Mouse (Mus musculus): Measurements from ENCODE around the gene Padi4.
A peak's percentile ranks its signal among the peaks of the same experiment; 100 is the strongest.

Gene Padi4

DNA sequence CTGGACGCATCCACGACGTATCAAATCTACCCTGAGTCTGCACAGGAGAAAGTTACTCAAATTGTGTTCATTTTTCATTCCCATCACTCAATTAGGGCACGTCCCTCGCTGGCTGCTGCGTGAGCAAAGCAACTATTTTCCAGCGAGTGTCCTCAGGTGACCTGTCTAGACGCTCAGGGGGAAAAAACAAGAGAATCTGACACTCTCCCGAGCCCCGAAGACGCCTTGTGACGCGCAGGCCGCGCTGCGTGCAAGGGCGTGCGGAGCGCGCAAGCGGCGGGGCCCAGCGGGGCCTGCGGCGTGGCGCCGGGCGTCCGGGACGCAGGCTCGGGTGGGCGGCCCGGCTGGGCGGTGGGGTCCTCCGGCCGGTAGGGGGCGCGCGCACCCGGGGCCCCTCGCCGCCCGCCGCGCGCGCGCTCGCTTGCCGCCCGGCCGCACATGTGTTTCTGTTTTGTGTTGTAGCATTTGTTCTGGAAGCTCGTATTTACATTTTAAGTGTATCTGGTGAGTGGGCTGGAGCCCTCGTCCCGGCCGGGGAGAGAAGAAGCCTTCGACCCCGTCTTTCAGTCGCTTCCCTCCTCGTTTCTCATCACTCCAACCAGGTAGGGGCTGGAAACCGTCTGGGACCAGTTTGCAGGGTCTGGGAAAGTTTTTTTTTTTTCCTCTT, 72.9 kb downstream of the Padi4 start:
- DNase-seq = peak; percentile 60 to 68

DNA sequence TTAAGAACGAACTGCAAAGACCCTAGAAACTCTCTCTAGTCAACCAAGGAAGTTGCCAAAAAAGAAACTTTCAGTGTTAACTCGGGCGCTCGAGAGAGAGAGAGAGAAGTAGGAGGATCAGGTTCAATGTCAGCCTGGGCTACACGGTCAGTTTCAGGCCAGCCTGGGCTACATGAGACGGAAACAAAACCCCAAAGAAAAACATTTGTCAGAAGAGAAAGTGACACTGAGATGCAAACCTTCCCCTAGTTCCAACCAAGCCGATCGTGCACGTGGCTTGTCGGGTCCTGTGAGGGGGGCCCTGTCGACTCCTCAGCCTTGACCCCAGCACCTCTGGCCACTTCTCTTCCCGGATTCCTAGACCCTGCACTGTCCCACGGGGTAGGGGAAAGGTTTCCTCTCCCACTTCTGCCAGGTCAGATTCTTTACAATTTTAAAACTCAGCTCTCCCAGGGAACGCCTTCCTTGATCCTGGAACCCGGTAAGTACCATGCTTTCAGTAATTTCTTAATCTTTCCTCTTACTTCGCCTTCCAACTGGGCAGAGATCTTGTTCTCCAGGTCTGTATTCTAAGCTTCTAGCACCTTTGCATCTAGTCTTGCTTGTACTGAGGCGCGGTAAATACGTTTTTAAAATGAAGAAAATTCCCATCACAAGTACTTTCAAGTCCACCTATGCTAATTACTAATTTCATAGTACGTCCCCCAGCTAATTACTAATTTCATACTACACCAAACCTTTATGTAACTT, 73.6 kb downstream of the Padi4 start, which contains the start of gene Rcc2:
Rcc2 (plus strand) TSS at position 273 of the 750 bp plus-strand sequence.
- DNase-seq = no peak

DNA sequence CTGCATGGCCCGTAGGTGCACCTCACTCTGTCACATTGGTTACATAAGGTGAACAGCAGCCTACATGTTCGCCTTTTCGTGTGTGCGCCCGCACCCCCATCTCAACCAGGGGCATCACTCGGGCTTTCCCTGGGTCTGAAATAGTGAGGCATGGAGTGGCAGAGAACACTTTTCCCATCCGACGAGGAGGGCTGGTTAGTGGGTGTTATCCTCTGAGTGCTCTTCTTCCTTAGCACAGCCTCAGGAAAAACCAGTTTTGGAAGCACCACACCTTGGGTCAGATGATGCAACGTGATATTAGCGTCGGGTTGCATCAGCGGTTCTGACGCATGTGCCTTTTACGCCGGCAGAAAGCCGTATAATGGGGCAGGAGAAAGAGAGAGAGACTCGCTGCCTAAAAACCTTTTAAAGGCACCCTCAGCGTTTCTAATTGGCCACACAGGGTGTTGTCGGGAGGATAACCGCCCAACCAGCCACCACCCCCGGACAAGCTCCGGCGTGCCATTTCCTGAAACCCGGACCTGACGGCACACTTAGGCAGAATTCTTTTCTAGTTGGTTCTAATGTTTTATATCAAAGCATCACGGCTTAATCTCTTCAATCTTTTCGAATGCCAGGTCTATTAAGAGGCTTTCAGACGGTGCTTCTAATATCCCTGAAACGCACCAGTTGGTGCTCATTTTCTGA, 74.5 kb downstream of the Padi4 start:
- peak; percentile 44 to 58 for DNase-seq
